Mouse (Mus musculus): Measurements from ENCODE around the gene Sphkap. TPM values are rescaled to one million over a fixed set of nuclear protein-coding genes. Genes with fewer than 3 reads are reported as not detected.
A peak's percentile ranks its signal among the peaks of the same experiment; 100 is the strongest.

The Sphkap gene
- total and polyA plus RNA-seq, 2 experiments from 2014 or later: 17.2 to 63.2 TPM

GRCm38 (mm10) chr1:83223072-83223471 lies 184.9 kb downstream of the Sphkap start:
- H3K27ac ChIP-seq (ENCODE audit: low read depth, low read length): no peak overlapping the region
- H3K4me2 ChIP-seq (ENCODE audit: low read depth, low read length, poor library complexity, severe bottlenecking): no peak overlapping the region
- WGBS: 76% methylated on average over 1 of the region's 1 CpGs
- peak; percentile 70 for TF ChIP-seq CTCF (IDR thresholded peaks at IDR 0.05)
- no peak overlapping the region for H3K9ac ChIP-seq (replicated peaks; ENCODE audit: low read length, poor library complexity, severe bottlenecking)
- no peaks in the 10 kb centered on the region for H3K36me3 ChIP-seq (ENCODE audit: insufficient read depth, low read length)
- ATAC-seq (ENCODE audit: low FRiP score) (no peak), DNase-seq (ENCODE audit: low spot score) (peak; percentile 60)
- no peaks in the 10 kb centered on the region for H3K27me3 ChIP-seq (ENCODE audit: insufficient read depth, low read length)
- H3K4me1 ChIP-seq (ENCODE audit: insufficient read depth, low read length): no peaks in the 10 kb centered on the region
- H3K9me3 ChIP-seq (ENCODE audit: low read length): no peaks in the 10 kb centered on the region
- no peak overlapping the region for H3K4me3 ChIP-seq (ENCODE audit: low read depth, low read length)

DNA sequence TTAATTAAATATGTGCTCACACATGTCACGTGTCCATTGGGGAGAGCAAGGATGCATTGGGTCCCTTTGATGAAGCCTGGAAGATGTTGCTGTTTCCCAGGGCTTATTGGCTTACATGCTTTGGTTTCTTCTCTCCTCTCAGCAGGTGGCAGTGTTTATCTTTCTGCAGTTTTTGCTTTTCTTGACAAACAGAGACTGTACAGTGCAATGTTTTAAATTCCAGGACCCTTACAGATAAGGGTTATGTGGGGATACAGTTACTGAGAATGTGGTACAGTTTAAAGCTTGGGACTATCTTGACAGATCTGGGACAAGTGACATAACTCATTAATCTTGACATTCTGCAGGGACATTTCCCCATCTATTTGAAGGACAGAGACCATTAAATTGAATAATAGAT lies 189.7 kb downstream of the Sphkap start:
- 38% methylated on average over 1 of the region's 1 CpGs for WGBS
- TF ChIP-seq CTCF (IDR thresholded peaks at IDR 0.05): peak; percentile 81
- no peaks in the 10 kb centered on the region for H3K9me3 ChIP-seq (ENCODE audit: low read length)
- H3K27ac ChIP-seq (ENCODE audit: low read depth, low read length): no peak overlapping the region
- no peaks in the 10 kb centered on the region for H3K27me3 ChIP-seq (ENCODE audit: insufficient read depth, low read length)
- H3K4me2 ChIP-seq (ENCODE audit: low read depth, low read length, poor library complexity, severe bottlenecking): no peak overlapping the region
- DNase-seq (ENCODE audit: low spot score) (peak; percentile 82), ATAC-seq (ENCODE audit: low FRiP score) (no peak)
- H3K36me3 ChIP-seq (ENCODE audit: insufficient read depth, low read length): no peaks in the 10 kb centered on the region
- no peak overlapping the region for H3K4me3 ChIP-seq (ENCODE audit: low read depth, low read length)
- no peaks in the 10 kb centered on the region for H3K4me1 ChIP-seq (ENCODE audit: insufficient read depth, low read length)
- no peak overlapping the region for H3K9ac ChIP-seq (replicated peaks; ENCODE audit: low read length, poor library complexity, severe bottlenecking)

DNA sequence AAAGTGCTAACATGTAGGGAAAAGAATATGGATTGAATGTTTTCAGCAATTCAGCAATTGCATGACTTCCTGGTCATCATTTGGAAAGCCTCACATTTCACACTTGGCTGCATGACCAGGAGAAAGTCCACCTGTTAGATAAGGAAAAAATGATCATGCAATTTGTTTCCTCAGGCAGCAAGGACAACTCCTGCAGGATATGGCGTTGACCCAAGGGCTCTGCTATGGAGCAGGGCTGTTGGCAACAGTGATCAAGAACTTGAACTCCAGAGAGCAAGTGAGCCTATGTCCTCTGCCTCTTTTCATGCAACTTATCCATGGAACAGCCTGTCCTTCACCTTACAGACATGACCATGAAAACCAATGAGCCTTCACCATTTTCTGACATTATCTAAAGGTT lies 198.0 kb downstream of the Sphkap start:
- 85% methylated on average over 1 of the region's 1 CpGs for WGBS
- TF ChIP-seq CTCF (IDR thresholded peaks at IDR 0.05): no peak
- ATAC-seq (ENCODE audit: low FRiP score) (no peak), DNase-seq (ENCODE audit: low spot score) (no peak)
- Histone ChIP-seq H3K9ac (replicated peaks; ENCODE audit: low read length, poor library complexity, severe bottlenecking) (no peak overlapping the region), H3K27me3 (ENCODE audit: insufficient read depth, low read length) (no peaks in the 10 kb centered on the region), H3K36me3 (ENCODE audit: insufficient read depth, low read length) (no peaks in the 10 kb centered on the region), H3K4me1 (ENCODE audit: insufficient read depth, low read length) (no peaks in the 10 kb centered on the region), H3K4me2 (ENCODE audit: low read depth, low read length, poor library complexity, severe bottlenecking) (no peak overlapping the region), H3K4me3 (ENCODE audit: low read depth, low read length) (no peak overlapping the region), H3K27ac (ENCODE audit: low read depth, low read length) (no peak overlapping the region), H3K9me3 (ENCODE audit: low read length) (no peaks in the 10 kb centered on the region)

Other genes with a start within 250 kb of the Sphkap start
- gene Daw1, start 248.4 kb downstream of the Sphkap start, total RNA-seq (2014; rRNA removed): 0.88 and 1.2 TPM in 2 replicates
- gene Daw1, start 248.4 kb downstream of the Sphkap start, polyA plus RNA-seq (2015; fragmentation: Nextera tagmentation; extraction: Ambion mirVana): 1.7 and 1.9 TPM in 2 replicates

Data from midbrain, postnatal 0 days (tissue).